ENCODE assay signal across 25 mouse cellular contexts in genomic region chr5:116950280-116950881, GRCm38 (mm10).
DNase-seq lines count a peak whose midpoint lies in the region; ATAC-seq and TF ChIP-seq lines count a peak whose summit lies in the region.
"Had no signal": no experiment of that assay in that cellular context is flagged by ENCODE, and none has a peak within 500 bp of the region (broad histone marks: within the 10 kb centered on the region; RNA-seq: fewer than 3 reads in every experiment).

No protein-coding gene starts in this region.

- DNase-seq in heart, adult 11 months = peak; percentile 40
- no peak for DNase-seq in heart, postnatal 36 days
- no peak for DNase-seq in heart, postnatal 10 days
- no peak for DNase-seq in stomach, postnatal 0 days (ENCODE audit: low spot score)
- DNase-seq in thymus, postnatal 36 days = no peak
- DNase-seq: adrenal gland, postnatal 10 days; adrenal gland, postnatal 36 days; B cell, adult 2 months; cerebellum, adult 18-20 months; cerebellum, adult 9-10 months; cerebellum, postnatal 14 days; gastrocnemius, postnatal 10 days; gastrocnemius, postnatal 36 days; kidney, adult 11 months had no signal

- 9% methylated on average over 4 of the region's 4 CpGs for WGBS in heart, embryonic 12.5 days
- 3% methylated on average over 4 of the region's 4 CpGs for WGBS in stomach, embryonic 14.5 days
- WGBS in stomach, postnatal 0 days = 7% methylated on average over 4 of the region's 4 CpGs
- WGBS in stomach, embryonic 16.5 days = 10% methylated on average over 4 of the region's 4 CpGs

- ATAC-seq in heart, embryonic 12.5 days (ENCODE audit: insufficient number of reproducible peaks, low FRiP score) = peak; percentile 76
- ATAC-seq in stomach, embryonic 14.5 days (ENCODE audit: insufficient number of reproducible peaks, insufficient read depth, low FRiP score, low read depth) = peak; percentile 42; the same call in 1 of the 2 replicates
- no peak for ATAC-seq in stomach, postnatal 0 days (ENCODE audit: low FRiP score, low TSS enrichment)
- ATAC-seq in stomach, embryonic 16.5 days (ENCODE audit: insufficient read depth, low FRiP score) = 0 out of 2 replicates have a peak, but pooled peaks have one; percentile 44
- ATAC-seq: forebrain, embryonic 15.5 days; hindbrain, embryonic 16.5 days; intestine, embryonic 15.5 days had no signal

- no peaks in the 10 kb centered on the region for H3K4me1 ChIP-seq in heart, embryonic 12.5 days (replicated peaks)
- H3K4me1 ChIP-seq in stomach, embryonic 14.5 days (ENCODE audit: control insufficient read depth, insufficient read depth, low read length) = no peaks in the 10 kb centered on the region
- no peaks in the 10 kb centered on the region for H3K4me1 ChIP-seq in stomach, postnatal 0 days (replicated peaks; ENCODE audit: control insufficient read depth, insufficient read depth)
- no peaks in the 10 kb centered on the region for H3K4me1 ChIP-seq in stomach, embryonic 16.5 days (ENCODE audit: control insufficient read depth, insufficient read depth, low read length)
- H3K4me1 ChIP-seq: forebrain, embryonic 15.5 days; heart, embryonic 13.5 days; hindbrain, embryonic 13.5 days; intestine, embryonic 15.5 days had no signal

- no peaks in the 10 kb centered on the region for H3K9me3 ChIP-seq in heart, embryonic 12.5 days (replicated peaks)
- H3K9me3 ChIP-seq in stomach, embryonic 14.5 days (ENCODE audit: control insufficient read depth, low read depth, low read length) = no peaks in the 10 kb centered on the region
- no peaks in the 10 kb centered on the region for H3K9me3 ChIP-seq in stomach, postnatal 0 days (ENCODE audit: control insufficient read depth, low read length)
- H3K9me3 ChIP-seq in stomach, embryonic 16.5 days (replicated peaks; ENCODE audit: control insufficient read depth, low read length) = no peaks in the 10 kb centered on the region
- H3K9me3 ChIP-seq: forebrain, embryonic 10.5 days; forebrain, embryonic 15.5 days; heart, embryonic 13.5 days; hindbrain, embryonic 10.5 days; hindbrain, embryonic 13.5 days; intestine, embryonic 15.5 days had no signal

- no peak overlapping the region for H3K4me2 ChIP-seq in heart, embryonic 12.5 days
- no peak overlapping the region for H3K4me2 ChIP-seq in stomach, embryonic 14.5 days (replicated peaks; ENCODE audit: low read depth, low read length)
- H3K4me2 ChIP-seq in stomach, postnatal 0 days (replicated peaks; ENCODE audit: low read depth) = no peak overlapping the region
- no peak overlapping the region for H3K4me2 ChIP-seq in stomach, embryonic 16.5 days (ENCODE audit: low read depth, low read length)
- H3K4me2 ChIP-seq: forebrain, embryonic 15.5 days; heart, embryonic 13.5 days; hindbrain, embryonic 13.5 days; intestine, embryonic 15.5 days had no signal

- no peak overlapping the region for H3K4me3 ChIP-seq in heart, embryonic 12.5 days
- H3K4me3 ChIP-seq in stomach, embryonic 14.5 days (ENCODE audit: low read depth, low read length) = no peak overlapping the region
- no peak overlapping the region for H3K4me3 ChIP-seq in stomach, postnatal 0 days (ENCODE audit: low read depth, low read length)
- no peak overlapping the region for H3K4me3 ChIP-seq in stomach, embryonic 16.5 days (replicated peaks; ENCODE audit: low read length)
- H3K4me3 ChIP-seq: forebrain, embryonic 10.5 days; forebrain, embryonic 15.5 days; heart, embryonic 13.5 days; hindbrain, embryonic 10.5 days; hindbrain, embryonic 13.5 days; intestine, embryonic 15.5 days had no signal

- no peak overlapping the region for H3K9ac ChIP-seq in heart, embryonic 12.5 days
- no peak overlapping the region for H3K9ac ChIP-seq in stomach, embryonic 14.5 days (replicated peaks; ENCODE audit: low read depth, low read length)
- H3K9ac ChIP-seq in stomach, postnatal 0 days (ENCODE audit: low read length) = no peak overlapping the region
- no peak overlapping the region for H3K9ac ChIP-seq in stomach, embryonic 16.5 days (ENCODE audit: low read length)
- H3K9ac ChIP-seq: forebrain, embryonic 15.5 days; heart, embryonic 13.5 days; hindbrain, embryonic 13.5 days; intestine, embryonic 15.5 days had no signal

- TF ChIP-seq CTCF in stomach, postnatal 0 days (IDR thresholded peaks at IDR 0.05; ENCODE audit: low read depth) = no peak

- no peaks in the 10 kb centered on the region for H3K36me3 ChIP-seq in heart, embryonic 12.5 days
- H3K36me3 ChIP-seq in stomach, embryonic 14.5 days (ENCODE audit: control insufficient read depth, insufficient read depth, low read length) = no peaks in the 10 kb centered on the region
- no peaks in the 10 kb centered on the region for H3K36me3 ChIP-seq in stomach, postnatal 0 days (ENCODE audit: control insufficient read depth, insufficient read depth, low read length)
- no peaks in the 10 kb centered on the region for H3K36me3 ChIP-seq in stomach, embryonic 16.5 days (ENCODE audit: control insufficient read depth, insufficient read depth, low read length)
- H3K36me3 ChIP-seq: forebrain, embryonic 10.5 days; forebrain, embryonic 15.5 days; heart, embryonic 13.5 days; hindbrain, embryonic 10.5 days; hindbrain, embryonic 13.5 days; intestine, embryonic 15.5 days had no signal

- TF ChIP-seq EP300 in stomach, postnatal 0 days (optimal IDR thresholded peaks at IDR 0.05) = no peak

- H3K27me3 ChIP-seq in heart, embryonic 12.5 days (replicated peaks) = no peaks in the 10 kb centered on the region
- no peaks in the 10 kb centered on the region for H3K27me3 ChIP-seq in stomach, embryonic 14.5 days (ENCODE audit: control insufficient read depth, insufficient read depth, low read length)
- no peaks in the 10 kb centered on the region for H3K27me3 ChIP-seq in stomach, postnatal 0 days (ENCODE audit: control insufficient read depth, insufficient read depth, low read length)
- H3K27me3 ChIP-seq in stomach, embryonic 16.5 days (ENCODE audit: control insufficient read depth, insufficient read depth, low read length) = no peaks in the 10 kb centered on the region
- H3K27me3 ChIP-seq: CH12.LX; forebrain, embryonic 15.5 days; heart, embryonic 13.5 days; hindbrain, embryonic 13.5 days; intestine, embryonic 15.5 days had no signal

- no peak overlapping the region for H3K27ac ChIP-seq in heart, embryonic 12.5 days (ENCODE audit: poor library complexity, severe bottlenecking)
- no peak overlapping the region for H3K27ac ChIP-seq in stomach, embryonic 14.5 days (ENCODE audit: low read length)
- H3K27ac ChIP-seq in stomach, postnatal 0 days (replicated peaks) = no peak overlapping the region
- no peak overlapping the region for H3K27ac ChIP-seq in stomach, embryonic 16.5 days (ENCODE audit: low read length)
- H3K27ac ChIP-seq: forebrain, embryonic 10.5 days; forebrain, embryonic 15.5 days; heart, embryonic 13.5 days; hindbrain, embryonic 10.5 days; hindbrain, embryonic 13.5 days; intestine, embryonic 15.5 days had no signal

- intact Hi-C loops in heart, postnatal 36 days (cut with DNase I) = no loop called here
- intact Hi-C loops in heart, postnatal 10 days (cut with DNase I) = no loop called here
